Mouse (Mus musculus): ENCODE data around the gene Grap2. TPM values are rescaled to one million over a fixed set of nuclear protein-coding genes. Genes with fewer than 3 reads are reported as not detected.
A peak's percentile ranks its signal among the peaks of the same experiment; 100 is the strongest.
"Not testable (repeated sequence)": the region's sequence is repeated elsewhere in the genome, so short reads cannot be mapped to it uniquely, and the experiment has no call there.

The Grap2 gene
- total RNA-seq, 2 experiments from 2014 or later, result 0.40 to 0.54 TPM

GRCm38 (mm10) chr15:80567139-80567538 is 5.3 kb upstream of the Grap2 start:
- DNase-seq, result no peak

- no peak for DNase-seq
Observed at GRCm38 (mm10) chr15:80567731-80568130, 4.7 kb upstream of the Grap2 start.

GRCm38 (mm10) chr15:80569205-80569604 is 3.2 kb upstream of the Grap2 start:
- no peak for DNase-seq

DNA sequence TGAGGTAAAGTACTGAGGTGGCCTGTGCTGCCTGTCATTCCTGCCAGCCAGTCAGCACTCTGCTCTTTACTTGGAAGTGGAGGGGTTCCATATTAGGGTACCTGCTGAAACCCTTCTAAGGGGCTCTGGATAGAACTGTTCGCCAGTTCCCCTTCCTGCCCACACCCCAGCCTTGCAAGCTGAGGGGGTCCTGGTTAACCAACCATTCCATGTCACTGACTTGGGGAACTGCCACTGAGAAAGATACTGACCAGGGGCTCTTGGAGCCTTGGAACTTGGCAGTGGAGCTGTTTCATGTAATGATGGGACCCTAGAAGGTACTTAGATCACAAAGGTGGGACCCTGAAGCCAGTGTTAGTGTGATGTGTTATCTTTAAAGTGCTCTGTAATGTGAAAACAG is 2.2 kb upstream of the Grap2 start:
- DNase-seq, result no peak

GRCm38 (mm10) chr15:80571611-80572010 is 783 bp upstream of the Grap2 start:
- no peak for DNase-seq

DNA sequence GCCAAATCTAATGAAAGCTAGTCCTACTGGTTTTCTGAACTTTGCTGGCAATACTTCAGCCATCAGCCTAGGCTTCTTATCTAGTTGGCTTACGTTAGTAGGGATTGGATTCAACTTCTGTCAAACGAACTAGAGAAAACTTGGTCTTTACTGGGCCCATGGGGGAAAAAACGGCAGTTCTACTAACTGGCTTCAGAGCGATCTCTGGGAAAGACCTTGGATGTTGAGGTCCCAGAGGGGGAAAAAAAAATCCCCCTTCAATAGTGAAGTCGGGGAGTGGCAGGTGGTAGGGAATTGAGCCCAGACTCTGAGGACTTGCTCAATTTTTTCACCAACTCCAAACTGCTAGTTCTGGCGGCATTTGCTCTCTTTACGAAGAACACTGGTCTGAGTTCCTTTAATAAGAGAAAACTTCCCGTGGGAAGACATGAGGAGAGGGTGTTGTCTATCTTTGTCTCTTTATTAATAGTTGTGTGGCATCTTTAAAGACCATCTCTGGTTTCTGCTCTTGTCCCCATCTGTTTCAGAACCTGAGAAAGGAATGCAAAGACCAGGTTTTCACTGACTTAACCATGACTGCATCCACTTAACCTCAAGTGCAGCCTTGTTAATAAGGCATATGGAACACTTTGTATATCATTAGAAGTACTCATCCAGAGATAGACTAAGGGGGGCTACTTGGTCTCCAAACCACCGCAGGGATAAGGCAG is 572 bp downstream of the Grap2 start:
- no peak for DNase-seq

DNA sequence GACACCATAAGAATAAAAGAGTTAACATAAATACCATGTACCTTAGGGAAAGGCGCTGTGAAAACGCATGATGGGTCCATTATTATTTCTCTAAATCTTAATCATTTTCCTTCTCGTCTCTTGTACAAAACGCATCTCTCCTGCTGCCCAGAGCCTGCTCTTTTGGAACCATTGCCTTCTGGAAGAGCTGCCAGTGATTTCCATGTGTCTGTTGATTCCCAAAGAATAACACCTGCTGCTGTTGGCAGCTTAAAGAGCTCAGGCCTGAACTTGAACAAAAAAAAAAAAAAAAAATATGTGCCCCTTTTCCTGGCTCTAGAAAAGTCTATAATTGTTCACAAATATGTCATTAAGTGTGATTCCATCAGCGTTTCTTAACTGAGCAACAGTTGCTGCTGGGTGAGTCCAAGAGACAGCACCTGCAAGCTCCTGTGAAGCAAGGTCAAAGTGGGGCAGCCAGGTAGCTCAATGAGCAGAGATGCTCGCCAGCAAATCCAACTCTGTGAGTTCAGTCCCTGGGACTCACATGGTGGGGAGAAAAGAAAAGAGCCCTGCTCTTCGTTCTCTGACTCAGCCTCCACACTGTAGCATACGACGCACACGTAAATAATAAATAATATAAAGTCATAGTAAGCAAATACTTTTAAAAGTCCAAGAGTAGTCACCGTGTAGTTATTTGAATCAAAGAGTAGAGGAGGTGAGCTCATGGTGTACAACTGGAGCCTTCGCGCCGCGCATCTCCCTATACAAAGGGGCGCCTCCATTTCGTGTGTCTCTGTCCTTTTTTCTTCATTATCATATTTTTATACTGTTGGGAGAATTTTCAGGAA is 2.0 kb downstream of the Grap2 start:
- no peak for DNase-seq

DNA sequence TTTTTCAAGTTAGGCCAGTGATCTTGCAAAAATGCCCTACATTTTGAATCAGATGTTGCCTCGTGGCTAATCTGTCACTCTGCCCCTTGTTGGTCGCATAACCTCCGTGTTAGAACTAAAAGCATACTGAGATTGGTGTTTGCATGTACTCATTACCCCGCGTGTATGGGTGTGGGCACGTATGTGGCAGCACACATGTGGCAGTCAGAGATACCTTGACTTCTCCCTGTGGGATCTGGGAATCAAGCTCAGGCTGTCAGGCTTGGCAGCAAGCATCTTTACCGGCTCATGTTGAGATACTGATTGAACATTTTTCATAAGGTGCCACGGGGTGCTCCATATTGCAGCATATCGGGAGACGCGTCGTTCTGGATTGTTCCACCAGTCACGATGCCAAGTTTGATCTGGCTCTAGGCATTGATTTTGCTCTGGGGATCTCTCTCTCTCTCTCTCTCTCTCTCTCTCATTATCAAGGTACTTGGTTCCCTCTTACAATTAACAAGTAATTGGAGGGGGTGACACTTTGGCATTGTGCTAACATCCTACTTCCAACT is 3.5 kb downstream of the Grap2 start:
- DNase-seq, result no peak

DNA sequence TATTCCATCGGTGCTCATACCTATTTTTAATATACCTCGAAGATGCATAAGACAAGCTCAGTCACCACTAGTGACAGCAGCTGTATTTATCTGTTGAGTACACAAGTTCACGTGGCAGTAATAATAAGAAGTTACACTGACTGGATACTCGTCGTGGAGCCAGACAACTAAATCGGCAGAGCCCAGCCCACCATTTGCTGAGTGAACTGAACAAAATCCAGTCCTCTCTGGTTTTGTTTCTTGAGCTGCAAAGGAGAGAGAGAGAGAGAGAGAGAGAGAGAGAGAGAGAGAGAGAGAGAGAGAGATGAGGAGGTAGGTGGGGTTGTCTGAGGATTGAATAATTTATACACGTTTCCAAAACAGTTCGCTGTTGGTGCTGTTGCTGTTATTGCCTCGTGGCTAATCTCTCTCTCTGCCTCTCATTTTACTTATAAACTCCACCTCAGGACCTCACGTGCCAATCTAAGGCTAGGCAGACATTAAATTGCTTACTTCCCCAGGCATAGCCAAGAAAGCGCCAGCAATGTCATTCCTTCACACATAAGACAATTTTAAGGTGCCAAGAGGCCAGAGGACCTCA is 4.1 kb downstream of the Grap2 start:
- no peak for DNase-seq

GRCm38 (mm10) chr15:80577166-80577960 is 5.0 kb downstream of the Grap2 start:
- DNase-seq, result no peak

DNA sequence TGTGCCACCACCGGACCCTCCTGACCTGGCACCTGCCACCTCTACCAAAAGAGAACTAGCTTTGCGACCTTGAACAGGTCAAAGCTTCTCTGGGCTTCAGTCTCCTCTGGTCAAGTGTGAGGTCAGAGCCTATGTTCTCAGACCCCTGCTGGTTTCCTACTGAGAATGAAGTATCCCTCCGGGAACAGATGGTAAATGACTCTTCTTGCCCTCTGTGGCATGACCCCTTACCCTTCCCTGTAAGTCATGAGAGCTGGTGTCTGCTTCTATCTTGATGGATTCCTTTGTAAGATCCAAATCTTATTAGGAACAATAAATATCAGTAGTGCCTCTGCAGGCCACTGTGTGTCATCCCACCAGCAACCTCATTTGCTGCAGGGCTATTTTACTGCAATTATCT is 6.7 kb downstream of the Grap2 start:
- no peak for DNase-seq

GRCm38 (mm10) chr15:80580585-80580984 is 8.2 kb downstream of the Grap2 start:
- not testable (repeated sequence) for DNase-seq

DNA sequence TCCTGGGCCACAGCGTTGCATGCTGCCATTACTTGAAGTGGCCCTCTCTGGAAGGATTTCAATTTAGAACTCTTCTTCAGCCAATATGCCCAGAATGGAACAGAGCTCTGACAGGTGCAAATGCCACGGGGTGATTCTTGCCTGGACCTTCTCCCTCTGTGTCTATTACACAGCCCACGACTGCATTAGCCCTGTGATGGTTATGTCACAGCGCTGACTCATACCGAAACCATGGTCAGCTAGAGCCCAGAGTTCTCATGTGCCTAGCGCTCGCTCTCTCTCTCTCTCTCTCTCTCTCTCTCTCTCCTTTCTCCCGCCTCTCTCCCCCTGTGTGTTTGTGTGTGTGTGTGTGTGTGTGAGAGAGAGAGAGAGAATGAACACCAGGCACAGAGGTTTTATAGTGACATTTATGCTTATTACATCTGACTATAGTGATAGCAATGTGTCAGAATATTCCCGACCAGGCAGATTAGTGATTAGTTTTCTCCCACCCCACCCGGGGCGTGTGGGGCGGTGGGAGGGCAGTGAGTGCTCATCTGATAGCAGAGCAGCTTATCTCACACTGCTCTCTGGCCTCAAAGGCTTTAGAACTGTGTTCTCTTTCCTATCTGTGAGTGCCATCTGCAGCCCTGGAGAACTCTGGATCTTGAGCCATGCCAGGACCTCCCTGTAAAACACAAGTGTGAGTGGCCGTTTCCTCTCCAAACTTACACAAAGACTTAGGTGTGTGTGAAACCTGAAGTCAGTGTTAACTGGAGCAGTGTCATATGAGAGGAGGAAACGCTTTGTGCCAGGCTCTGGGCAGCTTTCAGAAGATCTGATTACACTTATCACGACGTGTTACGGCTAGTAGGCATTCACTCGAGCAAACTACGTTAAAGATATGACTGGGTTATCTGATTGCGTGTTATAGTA is 10.4 kb downstream of the Grap2 start:
- no peak for DNase-seq

- DNase-seq, result no peak
Observed at GRCm38 (mm10) chr15:80586296-80586695, 13.9 kb downstream of the Grap2 start.

- DNase-seq, result no peak
Observed at GRCm38 (mm10) chr15:80590641-80591040, 18.2 kb downstream of the Grap2 start.

DNA sequence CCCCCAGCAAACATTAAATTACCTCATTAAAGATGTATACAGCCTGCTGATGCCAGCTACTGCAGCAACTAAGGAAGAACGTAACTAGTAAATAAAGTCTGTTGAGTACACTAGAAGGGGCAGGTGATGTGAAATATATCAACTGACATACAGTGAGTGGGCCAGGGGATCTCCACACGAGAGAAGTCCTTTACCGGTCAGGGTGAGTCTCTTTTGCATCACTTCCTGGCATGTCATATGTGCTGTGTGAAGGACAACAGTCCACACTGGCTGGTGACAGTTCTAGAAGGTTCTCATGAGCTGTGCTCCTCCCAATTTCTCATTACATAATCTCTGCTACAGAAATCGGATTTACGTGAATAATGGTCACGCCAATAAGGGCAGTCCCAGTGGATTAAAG is 20.3 kb downstream of the Grap2 start:
- DNase-seq, result no peak

GRCm38 (mm10) chr15:80593877-80594276 is 21.5 kb downstream of the Grap2 start:
- DNase-seq, result no peak

DNA sequence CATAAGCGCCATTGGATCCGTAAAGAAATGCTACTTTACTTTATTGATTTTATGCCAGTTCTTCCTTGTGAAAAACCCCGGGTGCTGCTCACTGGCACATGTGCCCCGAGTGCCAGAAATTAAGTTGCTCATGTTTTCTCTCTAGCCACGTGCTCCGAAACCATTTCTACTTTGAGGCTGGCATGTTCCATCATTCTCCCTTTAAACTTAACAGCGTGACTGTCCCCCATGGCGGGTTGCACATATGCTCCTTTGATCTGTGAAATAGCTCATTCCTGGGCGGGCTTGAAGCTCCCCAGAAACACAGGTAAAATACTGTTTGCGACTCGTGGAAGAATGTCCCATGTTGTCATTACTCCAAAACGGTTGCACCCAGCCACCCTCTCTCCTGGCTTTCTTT is 26.4 kb downstream of the Grap2 start:
- DNase-seq, result no peak

GRCm38 (mm10) chr15:80599213-80599750 is 26.9 kb downstream of the Grap2 start:
- peak; percentile 54 for DNase-seq

- DNase-seq, result no peak
Observed at GRCm38 (mm10) chr15:80599843-80600242, 27.4 kb downstream of the Grap2 start.

- DNase-seq, result no peak
Observed at GRCm38 (mm10) chr15:80601456-80601855, 29.1 kb downstream of the Grap2 start.

All from gastrocnemius, postnatal 10 days (tissue).